Mouse (Mus musculus) adipocyte (in vitro differentiated cells): ENCODE results near the gene Rprml.

ENCODE experiments used
- DNase-seq: peaks from one replicate; pipeline ENCODE4 v3.0.0-alpha.2; 2016; ENCODE audit warnings: low spot score

Gene Rprml

DNA sequence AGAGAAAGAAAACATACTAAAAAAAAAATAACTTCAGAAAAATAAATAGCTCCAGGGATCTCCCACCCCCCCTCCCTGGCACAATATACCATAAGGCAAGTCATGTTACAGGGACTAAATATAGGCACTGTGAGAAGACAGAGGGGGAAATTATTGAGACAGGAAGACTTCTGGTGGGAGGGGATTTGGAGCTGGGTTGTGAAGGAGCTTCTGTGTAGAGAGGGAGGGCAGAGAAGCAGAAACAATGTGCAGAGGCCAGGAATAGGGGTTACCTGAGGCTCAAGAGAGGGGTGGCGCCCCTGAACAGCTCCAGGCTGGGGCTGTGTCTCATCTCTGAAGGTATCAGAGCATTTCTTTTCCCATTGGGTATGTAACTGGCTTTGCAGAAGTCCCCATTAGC lies 16.3 kb downstream of the Rprml start:
- DNase-seq, result no peak

DNA sequence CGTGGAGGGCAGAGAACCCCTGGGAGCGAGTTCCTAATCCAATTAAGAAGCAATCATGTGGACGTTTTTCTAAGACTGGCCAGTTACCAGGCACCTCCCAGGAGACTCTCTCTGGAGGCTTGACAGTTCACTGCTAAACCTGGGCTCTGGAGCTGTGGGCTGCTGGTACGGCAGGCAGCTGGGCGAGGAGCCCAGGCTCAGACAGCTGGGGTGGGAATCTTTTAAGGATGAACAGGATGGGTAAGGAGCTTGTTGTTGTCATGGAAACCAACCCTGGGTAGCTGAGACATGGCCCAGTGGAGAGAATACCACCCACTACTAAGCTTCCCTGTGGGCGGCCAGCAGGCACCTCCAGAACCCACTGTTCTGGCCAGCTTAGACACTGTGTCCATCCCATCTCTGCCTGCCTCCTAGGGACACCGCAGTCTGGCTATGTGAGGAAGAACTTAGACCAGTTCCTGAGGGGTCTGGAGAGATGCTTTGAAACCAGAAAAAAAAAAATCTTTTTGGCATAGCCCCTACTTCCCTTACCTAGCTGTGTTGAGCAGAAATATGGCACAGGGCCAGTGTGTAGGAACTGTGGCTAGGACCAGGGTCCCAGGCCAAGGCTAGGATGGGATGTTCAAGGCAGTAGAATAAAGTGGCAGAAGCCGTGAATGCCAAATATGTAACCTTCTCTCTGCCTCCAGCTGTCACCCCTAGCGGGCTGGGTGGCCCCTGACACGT lies 17.0 kb downstream of the Rprml start:
- peak; percentile 51 for DNase-seq

DNA sequence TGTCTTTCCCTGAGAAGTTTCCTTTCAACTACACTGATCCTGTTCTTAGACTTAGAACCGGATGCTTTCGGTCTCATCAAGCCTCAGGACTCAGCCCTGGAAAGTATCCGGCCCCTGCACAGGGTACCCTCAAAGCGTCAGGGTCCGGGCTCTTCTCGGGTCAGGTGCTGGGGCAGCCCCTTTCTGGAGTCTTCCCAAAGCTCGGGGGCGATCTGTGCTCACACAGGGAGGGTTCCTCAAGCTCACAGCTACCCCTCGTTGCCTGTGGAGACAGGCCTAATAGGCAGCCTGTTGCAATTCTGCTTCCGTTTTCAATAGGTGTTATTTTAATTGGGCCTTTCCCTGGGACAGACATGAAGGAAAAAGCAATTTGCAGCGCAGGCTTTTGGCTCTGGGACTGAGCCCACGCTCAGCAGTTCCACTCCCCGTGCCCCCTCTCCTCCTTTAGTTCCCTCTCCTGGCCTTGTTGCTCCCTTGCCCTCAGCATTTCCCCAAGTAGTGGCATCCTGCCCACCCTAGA lies 17.6 kb downstream of the Rprml start:
- DNase-seq, result no peak

DNA sequence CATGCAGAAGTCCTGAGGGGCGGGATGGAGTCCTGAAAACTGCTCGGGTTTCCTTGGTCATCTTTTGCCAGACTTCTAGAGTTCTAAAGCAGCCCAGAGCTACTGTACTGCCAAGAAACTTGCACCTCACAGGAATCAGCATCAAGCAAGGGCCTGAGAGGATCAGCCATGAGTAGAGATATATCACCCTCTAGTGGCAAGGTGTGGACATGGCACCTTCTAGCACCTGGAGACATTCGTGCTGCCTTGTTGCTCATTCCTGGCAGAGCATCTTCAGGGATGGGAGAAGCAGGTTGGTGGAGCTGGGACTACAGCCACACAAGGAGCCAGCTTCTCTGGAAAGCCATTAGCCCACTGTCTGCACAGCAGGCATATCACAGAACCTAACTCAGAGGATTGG lies 26.2 kb downstream of the Rprml start:
- peak; percentile 66 for DNase-seq

DNA sequence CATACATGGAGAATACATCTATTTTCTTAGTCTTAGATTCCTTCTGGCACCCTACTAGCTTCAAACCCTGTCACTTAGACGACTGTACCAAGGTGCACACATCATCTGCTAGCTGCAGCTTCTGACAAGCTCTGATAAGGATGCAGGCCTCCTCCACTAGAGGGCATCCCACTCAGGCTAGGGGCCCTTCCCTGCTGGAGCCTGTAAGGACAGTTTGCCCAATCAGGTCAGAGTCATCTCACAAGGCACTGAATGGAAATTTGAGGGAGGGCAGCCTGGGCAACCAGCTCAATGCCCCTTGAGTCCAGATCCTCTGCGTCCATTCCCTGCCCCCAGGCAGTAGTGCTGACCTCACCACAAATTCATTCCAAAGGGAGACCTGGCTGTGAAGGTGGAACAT lies 27.7 kb downstream of the Rprml start:
- DNase-seq, result peak; percentile 65

DNA sequence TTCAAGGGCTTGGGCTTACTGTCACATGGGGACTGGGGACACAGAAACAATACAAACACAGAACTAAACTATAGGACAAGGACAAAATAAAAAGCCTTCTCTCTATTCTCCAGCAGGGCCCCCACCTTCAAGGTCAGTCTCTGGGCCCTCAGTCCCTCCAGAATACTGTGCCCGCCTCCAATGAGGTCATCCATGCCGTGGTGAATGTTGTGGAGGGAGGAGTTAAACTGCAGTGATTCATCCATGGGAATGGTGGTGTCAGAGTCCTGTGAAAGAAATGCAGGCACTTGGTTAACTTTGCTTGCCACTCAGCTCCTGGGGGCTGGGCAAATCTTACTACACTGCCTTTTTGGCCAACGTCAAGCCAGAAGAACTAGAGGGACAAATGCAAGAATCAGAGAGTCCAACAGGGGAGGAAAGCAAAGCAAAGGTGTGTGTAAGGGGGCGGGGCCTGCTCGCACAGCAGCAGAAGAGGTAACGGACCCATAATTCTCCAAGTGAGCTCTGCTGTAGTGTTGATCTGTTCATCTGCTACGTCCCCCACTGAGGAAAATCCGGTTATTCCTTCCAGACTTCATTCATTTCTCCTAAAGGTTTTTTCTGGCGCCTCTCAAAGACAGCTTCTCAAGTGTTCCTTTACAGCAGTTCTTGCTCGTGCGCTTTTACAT lies 34.4 kb downstream of the Rprml start:
- peak; percentile 16 for DNase-seq

DNA sequence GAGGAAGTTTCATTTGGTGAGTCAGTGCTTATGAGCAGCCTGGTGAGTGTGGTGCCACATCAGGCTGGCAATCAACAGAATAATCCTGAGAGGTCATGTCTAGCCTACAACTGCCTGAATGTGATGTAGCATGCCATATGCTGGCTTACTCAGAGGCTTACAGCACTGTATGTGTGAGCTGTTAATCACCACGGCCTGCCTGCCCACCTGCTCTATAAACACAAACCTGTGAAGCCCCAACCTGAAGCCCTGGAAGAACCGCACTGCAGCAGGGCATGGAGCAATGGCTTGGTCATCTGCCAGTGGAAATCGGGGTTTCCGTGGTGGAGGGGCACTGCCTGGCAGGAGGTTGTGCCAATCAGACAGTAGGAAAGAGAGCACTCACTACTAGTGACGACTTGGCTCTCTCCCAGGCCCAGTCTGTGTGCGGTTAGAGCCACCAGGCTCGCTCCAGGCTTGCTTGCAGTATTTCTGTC lies 35.9 kb downstream of the Rprml start:
- DNase-seq, result peak; percentile 69

DNA sequence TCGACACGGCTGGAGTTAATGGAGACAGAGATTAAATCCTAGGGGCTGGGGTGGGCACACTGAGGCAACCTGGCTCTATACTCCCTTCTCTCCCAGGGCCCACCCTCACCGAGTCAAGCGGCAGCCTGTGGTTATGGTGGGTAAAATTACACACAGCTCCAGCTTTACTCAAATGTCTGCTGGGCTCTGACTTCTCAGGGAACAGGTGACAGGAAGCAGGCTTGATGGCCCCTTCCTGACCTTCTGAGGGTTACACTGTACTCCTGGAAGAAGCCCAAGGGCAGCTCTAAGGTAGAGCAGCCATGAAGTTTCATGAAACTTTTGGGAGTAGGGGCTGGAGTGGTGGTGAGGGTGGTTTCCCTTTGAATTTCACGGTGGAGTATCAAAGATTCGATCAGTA lies 37.3 kb downstream of the Rprml start:
- DNase-seq, result no peak

DNA sequence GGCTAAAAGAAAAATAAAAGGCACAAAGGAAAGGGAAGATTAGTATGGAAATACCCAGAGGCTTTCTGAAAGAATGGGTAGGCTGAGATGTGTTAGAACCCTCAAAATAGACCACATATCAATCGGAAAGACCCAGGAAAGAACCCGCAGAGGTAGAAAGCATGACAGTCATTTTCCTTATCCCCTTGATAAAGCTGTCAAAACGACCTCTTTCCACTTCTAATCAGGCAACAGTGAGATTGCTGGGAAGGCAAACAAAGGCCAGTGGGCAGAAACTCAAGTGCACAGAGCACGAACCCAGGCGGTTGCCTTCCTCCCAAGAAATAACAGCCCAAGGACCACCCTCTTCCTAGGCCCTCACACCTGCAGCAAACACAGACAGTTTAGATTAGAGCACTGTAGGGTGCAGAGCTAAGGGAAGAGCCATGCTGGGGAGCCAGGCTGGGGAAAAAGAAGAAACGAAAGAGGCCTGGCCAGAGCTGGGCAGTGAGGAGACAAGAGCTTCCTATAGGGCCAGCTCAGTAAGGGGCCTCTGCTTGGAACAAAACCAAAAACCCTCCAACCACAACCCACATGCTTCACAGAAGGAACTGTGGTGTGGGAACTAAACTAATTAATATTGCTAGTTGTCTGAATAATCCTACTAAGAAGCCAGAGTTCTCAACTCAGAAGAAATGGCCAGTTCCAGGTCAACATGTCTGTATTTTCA lies 39.1 kb downstream of the Rprml start:
- DNase-seq, result no peak

DNA sequence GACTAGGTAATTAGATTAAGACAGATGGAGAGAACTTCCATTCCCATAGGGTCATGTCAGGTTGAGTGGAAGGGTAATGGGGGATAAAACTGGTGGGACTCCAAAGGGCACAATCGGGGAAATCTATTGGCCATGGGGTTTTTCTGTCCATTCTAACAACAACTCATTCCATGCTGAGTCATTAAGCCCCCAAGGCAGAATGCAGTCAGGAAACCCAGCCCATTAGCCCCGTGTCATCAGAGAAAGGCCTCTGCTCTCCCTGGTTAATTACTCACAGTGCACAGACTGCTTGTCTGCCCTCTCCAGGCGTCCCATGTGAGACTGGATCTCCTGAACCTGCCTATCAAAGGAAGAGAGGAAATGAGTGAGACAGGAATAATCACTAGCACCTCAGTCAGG lies 39.6 kb downstream of the Rprml start:
- DNase-seq, result no peak

DNA sequence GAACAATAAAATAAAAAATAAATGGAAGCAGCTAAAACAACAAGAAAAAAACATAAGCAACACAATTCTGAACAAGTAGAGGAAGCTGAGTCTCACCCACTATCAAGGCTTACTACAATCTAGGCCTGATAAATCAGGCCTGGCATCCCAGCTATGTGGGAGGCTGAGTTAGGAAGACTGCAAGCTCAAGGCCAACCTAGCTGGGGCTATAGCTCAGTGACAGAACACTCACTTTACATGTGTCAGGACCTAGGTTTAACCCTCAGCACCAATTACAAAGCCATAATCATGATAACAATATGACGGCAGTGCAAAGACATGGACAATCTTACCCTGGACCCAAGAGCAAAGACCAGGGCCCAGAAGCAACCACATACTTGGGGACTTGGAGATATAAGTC lies 41.7 kb downstream of the Rprml start:
- DNase-seq, result no peak

DNA sequence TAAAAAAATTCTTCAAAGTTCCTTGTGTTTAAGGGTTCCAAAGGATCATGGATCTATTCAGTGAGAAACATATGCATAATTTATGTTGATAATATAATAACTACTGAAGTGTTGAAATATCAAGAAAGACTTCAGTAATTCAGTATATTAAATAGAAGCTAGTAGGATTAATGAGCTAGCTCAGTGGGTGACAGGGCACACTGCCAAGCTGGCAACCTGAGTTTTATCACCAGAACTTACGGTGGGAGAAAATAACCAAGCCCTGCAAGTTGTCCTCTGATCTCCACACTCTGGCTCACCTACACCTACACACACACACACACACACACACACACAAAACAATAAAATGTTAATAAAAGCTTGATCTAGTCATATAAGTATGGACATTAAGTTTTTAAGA lies 43.9 kb downstream of the Rprml start:
- DNase-seq, result no peak

DNA sequence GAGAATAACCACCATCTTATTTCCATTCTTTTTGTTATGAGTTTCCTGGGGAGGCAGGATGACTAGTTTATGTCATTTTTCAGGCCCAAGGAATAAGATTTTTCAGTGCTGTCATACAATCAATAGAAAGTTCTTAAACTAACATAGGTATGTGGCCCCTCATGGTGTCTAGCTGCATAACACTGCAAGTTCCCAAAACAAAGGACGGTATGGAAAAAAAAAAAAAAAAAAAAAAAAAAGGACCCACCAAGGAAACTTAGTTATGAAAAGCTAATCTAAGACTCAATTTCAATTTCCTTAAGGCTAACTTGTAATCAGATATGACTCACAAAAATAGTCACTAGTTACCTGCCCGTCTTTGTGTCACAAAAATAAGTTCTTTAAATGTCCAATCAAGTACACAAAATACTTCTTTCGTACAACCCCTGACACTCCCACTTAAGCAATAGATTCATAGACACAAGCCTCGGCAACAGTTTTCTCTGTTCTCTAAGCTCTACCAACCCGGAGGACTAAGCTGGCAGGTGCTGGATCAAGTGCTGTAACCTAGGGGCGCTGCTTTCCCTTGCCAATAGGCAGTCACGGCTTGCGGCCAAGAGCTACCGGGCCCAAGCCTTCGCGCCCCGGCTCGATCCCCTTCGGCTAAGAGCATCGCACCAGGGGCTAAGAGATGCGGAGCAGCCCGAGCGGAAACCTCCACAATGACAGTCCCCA lies 47.6 kb downstream of the Rprml start:
- DNase-seq, result no peak

DNA sequence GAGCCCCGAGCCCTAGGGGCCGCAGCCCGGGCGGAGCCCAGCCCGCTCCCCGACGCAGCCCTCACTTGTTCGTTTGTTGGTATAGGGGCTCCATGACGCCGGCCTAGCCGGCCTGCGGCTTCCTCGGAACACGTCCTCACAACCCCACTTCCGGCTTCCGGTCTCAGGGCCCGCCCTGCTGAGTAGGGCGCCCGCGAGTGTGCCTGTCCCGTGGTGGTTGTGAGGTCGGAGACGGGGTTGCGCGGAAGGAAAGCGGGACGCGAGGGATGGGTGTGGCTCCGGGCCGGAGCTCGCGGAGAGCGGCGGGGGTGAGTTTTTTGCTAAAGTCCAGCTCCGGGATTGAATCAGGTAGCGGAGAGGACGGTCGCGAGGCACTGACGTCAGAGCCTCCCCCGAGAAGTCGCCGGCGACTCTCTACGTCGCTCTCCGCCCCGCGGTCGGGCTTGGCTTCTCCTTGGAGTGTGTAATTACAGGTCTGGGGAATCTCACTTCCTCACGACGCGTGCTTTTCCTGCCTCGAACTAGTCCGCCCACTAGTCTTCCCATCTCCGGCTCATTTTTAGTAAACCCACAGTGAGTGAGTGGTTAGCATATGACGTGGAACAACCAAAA lies 48.3 kb downstream of the Rprml start, which contains the start of gene Gosr2:
TSS of gene Gosr2 (minus strand) at position 334 of the 612 bp plus-strand sequence.
- DNase-seq, result peak; percentile 91

DNA sequence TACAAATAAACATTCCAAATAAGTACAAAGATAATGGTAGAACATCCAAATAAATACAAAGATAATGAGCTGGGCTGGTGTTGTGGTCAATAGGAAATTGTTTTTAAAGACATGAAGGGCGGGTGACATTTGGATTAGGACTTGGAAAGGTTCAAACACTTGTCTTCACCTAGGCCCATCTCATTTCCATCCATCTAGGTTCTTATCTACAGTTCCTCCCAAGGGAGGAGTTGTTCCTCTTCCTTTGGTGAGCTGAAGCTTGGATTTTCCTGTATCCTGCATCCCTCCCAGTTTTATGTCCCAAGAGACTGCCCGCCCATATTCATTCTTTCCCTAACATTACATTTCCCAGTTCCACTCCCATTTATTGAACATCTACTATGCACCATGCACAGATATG lies 48.9 kb downstream of the Rprml start:
- no peak for DNase-seq
